Mouse (Mus musculus): ENCODE results near the gene Gm10401.

The Gm10401 gene

DNA sequence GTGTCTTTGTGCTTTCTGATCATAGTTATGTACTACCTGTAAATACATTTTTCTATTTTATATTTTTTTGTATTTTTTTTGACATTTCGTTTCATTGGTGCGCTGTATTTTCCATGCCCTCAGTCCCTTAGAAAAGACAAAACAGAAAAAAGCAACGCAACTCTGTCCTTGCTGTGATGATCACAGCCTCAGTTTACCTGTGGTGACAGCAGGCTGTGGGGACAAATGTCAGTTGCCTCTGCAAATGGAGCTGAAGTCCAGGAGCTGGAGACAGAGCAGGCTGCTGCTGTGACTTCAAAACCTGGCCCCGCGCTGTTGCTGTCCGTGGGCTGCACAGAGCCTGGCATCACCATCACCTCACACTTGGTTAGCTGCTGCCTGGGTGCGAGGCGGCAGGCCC, at the start of gene Gm10401:
Gm10401 (minus strand) TSS at position 101 of the 400 bp plus-strand sequence.
- no peak for DNase-seq (ENCODE audit: inconsistent ontology term)

DNA sequence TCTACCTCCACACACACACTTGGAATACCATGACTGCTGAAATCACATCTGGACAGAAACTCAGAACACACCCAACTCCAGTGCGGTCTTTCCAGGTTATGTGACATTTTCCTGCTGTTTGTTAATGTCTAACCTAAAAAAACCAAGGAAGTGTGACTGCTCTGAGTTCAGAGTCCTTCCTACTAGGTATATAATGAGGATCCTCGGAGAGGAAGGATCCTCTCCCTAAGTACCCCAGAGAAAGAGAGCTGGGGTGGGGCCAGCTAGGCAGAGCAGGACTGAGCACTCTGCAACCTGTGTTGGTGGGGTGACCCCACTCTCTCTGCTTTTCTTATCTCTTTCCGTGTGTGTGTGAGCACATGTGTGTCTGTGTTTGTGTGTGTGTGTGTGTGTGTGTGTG, 49.3 kb upstream of the Gm10401 start:
- DNase-seq (ENCODE audit: inconsistent ontology term), result no peak

- DNase-seq (ENCODE audit: inconsistent ontology term), result no peak
These were observed 48.6 kb upstream of the Gm10401 start for GRCm38 (mm10) chr5:115146747-115147130.

- DNase-seq (ENCODE audit: inconsistent ontology term), result no peak
These were observed 48.1 kb upstream of the Gm10401 start for GRCm38 (mm10) chr5:115145976-115146746.

- DNase-seq (ENCODE audit: inconsistent ontology term), result no peak
These were observed 47.3 kb upstream of the Gm10401 start for GRCm38 (mm10) chr5:115145253-115145968.

DNA sequence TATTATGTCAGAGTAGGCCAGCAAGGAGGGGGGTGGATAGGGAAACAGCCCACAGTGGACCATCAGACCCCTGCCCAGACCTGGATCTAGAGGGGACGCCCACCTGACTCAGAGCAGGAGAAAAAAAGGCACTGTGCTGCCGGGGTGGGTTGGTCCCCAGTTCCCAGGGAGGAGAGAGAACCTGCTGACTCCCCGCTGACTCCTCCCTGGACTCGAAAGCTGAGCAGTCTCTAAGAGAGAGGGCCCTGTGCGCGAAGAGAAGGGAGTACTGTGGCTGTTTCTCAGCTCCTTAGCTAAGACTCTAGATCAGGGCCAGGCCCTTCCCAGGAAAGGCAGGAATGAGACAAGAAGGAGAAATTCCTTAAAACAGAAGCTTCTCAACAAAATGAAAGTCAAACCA, 46.4 kb upstream of the Gm10401 start:
- no peak for DNase-seq (ENCODE audit: inconsistent ontology term)

GRCm38 (mm10) chr5:115143552-115143951, 45.5 kb upstream of the Gm10401 start:
- DNase-seq (ENCODE audit: inconsistent ontology term), result no peak

- DNase-seq (ENCODE audit: inconsistent ontology term), result no peak
These were observed 44.1 kb upstream of the Gm10401 start for GRCm38 (mm10) chr5:115142166-115142697.

GRCm38 (mm10) chr5:115140726-115141125, 42.6 kb upstream of the Gm10401 start:
- DNase-seq (ENCODE audit: inconsistent ontology term), result no peak

GRCm38 (mm10) chr5:115139124-115139523, 41.0 kb upstream of the Gm10401 start:
- no peak for DNase-seq (ENCODE audit: inconsistent ontology term)

- peak; percentile 95 for DNase-seq (ENCODE audit: inconsistent ontology term)
These were observed 36.4 kb upstream of the Gm10401 start, which contains the start of gene Unc119b for GRCm38 (mm10) chr5:115134234-115135165. TSS of gene Unc119b (minus strand) at chr5:115134975.

GRCm38 (mm10) chr5:115133358-115134066, 35.4 kb upstream of the Gm10401 start:
- no peak for DNase-seq (ENCODE audit: inconsistent ontology term)

DNA sequence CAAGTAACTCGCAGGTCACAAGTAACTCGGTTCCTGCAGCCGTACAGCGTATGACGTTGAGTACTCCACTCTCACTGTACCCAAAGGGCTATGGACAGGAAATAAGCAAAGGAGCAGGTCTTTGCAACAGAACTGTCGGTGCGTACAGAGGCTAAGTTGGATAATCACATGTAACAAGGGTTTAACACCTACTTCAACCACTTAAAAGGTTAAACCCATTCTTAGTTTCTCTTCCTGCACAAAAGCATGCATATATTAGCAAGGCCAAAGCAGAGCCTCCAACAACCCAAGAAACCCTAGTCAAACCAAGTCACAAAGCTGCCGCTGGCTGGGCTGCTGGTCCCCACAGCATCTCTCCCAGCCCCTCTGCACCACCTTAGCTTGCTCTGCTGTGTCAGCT, 34.4 kb upstream of the Gm10401 start:
- no peak for DNase-seq (ENCODE audit: inconsistent ontology term)

DNA sequence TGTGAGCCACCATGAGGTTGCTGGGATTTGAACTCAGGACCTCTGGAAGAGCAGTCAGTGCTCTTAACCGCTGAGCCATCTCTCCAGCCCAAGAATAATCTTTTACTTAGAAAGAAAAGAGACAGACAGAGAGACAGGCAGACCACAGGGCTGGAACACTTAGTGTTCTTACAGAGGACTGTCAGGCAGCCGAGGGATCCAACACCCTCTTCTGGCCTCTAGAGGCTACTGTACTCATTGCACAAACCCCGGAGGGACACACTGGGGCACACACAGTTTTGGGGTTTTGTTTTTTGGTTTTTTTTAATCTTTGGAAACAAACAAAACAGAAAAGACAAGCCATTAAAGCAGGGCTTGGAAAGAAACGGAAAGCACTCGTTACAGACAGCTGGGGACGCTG, 31.2 kb upstream of the Gm10401 start:
- no peak for DNase-seq (ENCODE audit: inconsistent ontology term)

- no peak for DNase-seq (ENCODE audit: inconsistent ontology term)
These were observed 29.5 kb upstream of the Gm10401 start for GRCm38 (mm10) chr5:115127421-115128179.

- DNase-seq (ENCODE audit: inconsistent ontology term), result no peak
These were observed 28.6 kb upstream of the Gm10401 start for GRCm38 (mm10) chr5:115126578-115127312.

GRCm38 (mm10) chr5:115125211-115125871, 27.2 kb upstream of the Gm10401 start:
- peak; percentile 81 for DNase-seq (ENCODE audit: inconsistent ontology term)

GRCm38 (mm10) chr5:115124690-115125089, 26.6 kb upstream of the Gm10401 start:
- DNase-seq (ENCODE audit: inconsistent ontology term), result no peak

DNA sequence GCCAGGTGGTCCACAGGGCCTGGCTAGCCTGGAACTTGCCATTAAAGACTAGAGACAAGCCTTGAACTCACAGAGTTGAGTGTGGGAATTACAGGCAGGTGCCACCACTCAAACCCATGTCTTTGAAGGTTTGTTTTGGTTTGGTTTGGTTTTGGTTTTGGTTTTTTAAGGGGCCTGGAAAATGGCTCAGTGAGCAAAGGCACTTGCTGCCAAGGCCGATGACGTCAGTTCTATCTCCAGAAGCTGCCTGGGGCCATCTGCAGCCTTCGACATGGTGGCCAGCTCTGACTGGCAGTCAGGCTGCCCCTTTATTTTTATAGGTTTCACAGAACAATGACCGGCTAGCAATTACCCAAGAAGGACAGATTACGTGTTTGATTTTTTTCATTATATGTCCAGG, 22.9 kb upstream of the Gm10401 start:
- DNase-seq (ENCODE audit: inconsistent ontology term), result peak; percentile 49
